Mouse (Mus musculus) urinary bladder, adult 18-20 months (tissue): ENCODE results near the gene Rab40c.

Source experiments
- DNase-seq, 2 experiments: peaks; one replicate each; pipeline ENCODE4 v3.0.0; 2022; ENCODE audit warnings: low spot score in 2 of 2, mixed read lengths in 2 of 2

Gene Rab40c

GRCm38 (mm10) chr17:25843636-25844395, 75.7 kb downstream of the Rab40c start:
- peak in 1 of 2 experiments; percentile 29 for DNase-seq

GRCm38 (mm10) chr17:25843122-25843521, 76.4 kb downstream of the Rab40c start:
- DNase-seq = no peak

- no peak for DNase-seq
Observed at GRCm38 (mm10) chr17:25842509-25842908, 77.0 kb downstream of the Rab40c start.

- no peak for DNase-seq
Observed at GRCm38 (mm10) chr17:25841117-25841880, 78.2 kb downstream of the Rab40c start, which contains the start of gene Gm20683. Gene Gm20683, minus strand, starts transcription at chr17:25841763.

- no peak for DNase-seq
Observed at GRCm38 (mm10) chr17:25840519-25840918, 79.0 kb downstream of the Rab40c start.

- DNase-seq = no peak
Observed at GRCm38 (mm10) chr17:25839455-25840235, 79.9 kb downstream of the Rab40c start.

GRCm38 (mm10) chr17:25838904-25839303, 80.6 kb downstream of the Rab40c start:
- DNase-seq = no peak

- DNase-seq = no peak
Observed at GRCm38 (mm10) chr17:25837533-25837932, 82.0 kb downstream of the Rab40c start.

- peak in 1 of 2 experiments; percentile 46 for DNase-seq
Observed at GRCm38 (mm10) chr17:25837076-25837410, 82.5 kb downstream of the Rab40c start, which contains the start of gene Rhbdl1. Gene Rhbdl1, minus strand, starts transcription at chr17:25837295.

GRCm38 (mm10) chr17:25836397-25837075, 83.0 kb downstream of the Rab40c start:
- peak in 1 of 2 experiments; percentile 35 for DNase-seq

- DNase-seq = no peak
Observed at GRCm38 (mm10) chr17:25835816-25836215, 83.7 kb downstream of the Rab40c start.

- DNase-seq = no peak
Observed at GRCm38 (mm10) chr17:25835301-25835700, 84.2 kb downstream of the Rab40c start.

GRCm38 (mm10) chr17:25834595-25835222, 84.8 kb downstream of the Rab40c start:
- no peak for DNase-seq

GRCm38 (mm10) chr17:25833961-25834594, 85.4 kb downstream of the Rab40c start:
- DNase-seq = no peak

- DNase-seq = peak in 1 of 2 experiments; percentile 88
Observed at GRCm38 (mm10) chr17:25833291-25833663, 86.2 kb downstream of the Rab40c start, which contains the start of gene Stub1. Gene Stub1, minus strand, starts transcription at chr17:25833404.

GRCm38 (mm10) chr17:25832436-25833290, 86.9 kb downstream of the Rab40c start:
- DNase-seq = peak; percentile 98 to 99
